Mouse (Mus musculus): Measurements from ENCODE around the gene Ccnl2.

Ccnl2 gene

DNA sequence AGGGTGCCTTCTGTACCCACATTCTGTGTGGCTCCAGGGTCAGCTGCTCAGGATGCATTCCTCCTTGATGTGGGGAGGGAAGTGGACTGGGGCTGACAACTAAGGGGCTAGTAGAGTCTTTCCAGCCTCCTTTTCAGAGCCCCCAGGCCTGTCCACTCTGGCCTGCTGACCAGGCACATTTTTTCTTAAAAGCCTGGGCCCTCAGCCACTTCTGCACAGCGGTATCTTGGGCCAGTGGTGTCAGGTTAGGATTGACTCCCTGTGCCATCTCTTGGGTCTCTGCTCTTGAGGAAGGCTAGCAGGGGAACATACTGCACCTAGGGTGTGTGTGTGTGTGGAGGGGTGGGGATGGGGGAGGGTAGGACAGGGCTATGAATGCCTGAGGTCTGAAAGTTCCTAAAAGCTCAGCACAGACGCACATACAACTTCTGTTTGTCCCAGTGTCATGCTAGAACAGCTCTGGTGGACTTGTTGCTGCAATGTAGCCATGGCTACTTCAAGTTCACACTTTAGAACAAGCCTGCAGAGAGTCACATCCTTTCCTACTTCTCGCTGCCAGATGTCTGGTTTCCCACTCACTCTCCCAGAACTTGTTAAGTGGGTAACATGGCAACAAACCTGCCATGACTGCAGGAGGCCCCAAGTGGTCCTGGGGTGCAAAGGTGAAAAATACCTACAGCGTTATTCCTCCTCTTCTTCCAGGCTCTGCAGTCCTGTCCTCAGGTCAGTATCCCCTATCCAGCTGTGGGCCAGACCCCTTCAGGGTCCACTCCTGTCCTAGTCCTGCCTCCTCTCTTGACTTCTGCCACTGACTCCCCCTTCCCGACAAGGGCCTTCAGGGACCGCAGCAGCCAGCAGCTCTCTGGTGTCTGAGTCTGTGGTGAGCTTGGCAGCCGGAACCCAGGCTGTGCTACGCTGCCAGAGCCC lies 28.1 kb downstream of the Ccnl2 start:
- DNase-seq: no peak

DNA sequence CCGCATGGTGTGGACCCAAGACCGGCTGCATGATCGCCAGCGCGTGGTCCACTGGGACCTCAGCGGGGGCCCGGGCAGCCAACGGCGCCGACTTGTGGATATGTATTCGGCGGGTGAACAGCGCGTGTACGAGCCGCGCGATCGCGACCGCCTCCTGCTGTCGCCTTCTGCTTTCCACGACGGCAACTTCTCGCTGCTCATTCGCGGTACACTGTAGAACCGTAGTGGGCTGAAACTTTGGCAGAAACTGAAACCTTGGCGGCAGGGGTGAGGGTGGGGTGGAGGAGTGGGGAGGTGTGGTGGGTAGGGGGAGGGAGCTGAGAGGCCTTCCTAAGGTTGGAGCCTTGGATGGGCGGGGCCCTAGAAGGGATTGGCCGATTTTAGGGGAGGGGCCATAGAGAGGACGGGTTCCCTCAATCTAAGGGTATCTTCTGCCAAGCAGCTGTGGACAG lies 28.7 kb downstream of the Ccnl2 start:
- DNase-seq: peak; percentile 70 to 78

DNA sequence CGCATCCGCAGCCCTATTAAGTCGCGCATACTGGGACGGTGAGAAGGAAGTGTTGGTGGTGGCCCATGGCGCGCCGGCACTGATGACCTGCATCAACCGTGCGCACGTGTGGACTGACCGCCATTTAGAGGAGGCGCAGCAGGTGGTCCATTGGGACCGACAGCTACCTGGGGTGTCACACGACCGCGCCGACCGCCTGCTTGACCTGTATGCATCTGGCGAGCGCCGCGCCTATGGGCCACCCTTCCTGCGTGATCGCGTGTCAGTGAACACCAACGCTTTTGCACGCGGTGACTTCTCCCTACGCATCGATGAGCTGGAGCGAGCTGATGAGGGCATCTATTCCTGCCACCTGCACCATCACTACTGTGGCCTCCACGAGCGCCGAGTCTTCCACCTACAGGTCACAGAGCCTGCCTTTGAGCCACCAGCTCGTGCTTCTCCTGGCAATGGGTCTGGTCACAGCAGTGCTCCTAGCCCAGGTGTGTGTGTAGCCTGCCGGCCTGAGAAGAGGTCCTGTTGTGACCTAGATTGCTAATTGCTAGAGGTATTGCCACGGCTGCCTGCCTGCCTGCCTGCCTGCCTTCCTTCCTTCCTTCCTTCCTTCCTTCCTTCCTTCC lies 29.5 kb downstream of the Ccnl2 start:
- no peak for DNase-seq

DNA sequence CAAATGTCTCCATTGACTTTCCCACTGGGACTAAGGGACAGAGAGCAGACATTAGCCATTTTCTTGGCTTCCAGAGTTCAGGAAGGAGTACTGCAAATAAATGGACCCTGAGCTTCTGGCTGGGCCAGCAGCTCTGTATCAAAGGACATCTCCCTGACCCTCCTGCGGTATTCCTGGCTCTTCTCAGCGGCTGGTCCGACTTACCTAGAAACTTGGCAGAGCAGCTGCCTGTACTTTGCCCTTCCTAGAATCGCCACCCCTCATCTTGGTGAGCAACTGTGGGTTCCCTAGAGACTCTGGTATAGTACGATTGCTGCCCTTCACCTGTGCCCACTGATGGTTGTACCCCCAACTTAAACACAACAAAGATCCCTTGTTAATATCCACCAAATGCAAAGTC lies 30.9 kb downstream of the Ccnl2 start:
- DNase-seq: peak; percentile 73 to 77

DNA sequence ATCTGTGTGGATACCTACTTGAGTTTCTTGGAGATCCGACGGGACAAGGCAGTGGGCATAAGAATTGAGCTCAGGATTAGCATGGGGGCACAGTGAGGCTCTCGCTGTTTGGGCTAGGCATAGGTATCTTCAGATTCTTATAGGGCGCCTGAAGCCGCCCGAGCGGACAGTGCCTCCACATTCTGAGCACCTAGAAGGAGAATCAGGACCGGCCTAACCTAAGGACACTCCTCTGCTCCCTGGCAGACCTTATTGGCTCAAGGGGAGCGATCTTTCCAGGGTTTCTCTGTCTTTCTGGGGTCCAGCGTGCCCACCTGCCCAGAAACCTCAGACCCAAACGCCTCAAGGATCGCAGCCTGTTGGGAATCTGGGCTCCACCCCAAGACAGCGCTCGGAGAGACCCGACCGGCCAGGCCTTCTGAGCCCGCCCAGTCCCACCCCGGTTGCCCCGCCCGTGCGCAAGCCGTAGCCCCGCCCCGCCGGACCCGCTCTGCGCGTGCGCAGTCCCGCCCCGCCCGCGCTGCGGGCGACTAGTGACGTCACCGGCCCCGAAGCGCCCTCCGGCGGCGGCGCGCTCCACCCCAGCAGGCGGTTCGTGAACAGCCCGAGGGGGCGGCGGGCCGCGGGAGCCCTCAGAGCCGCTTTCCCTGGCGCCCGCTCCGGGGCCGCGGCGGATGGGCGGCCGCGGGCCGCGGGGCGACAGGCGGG lies 34.7 kb downstream of the Ccnl2 start, which contains the start of gene Dvl1:
Gene Dvl1, plus strand, starts transcription at position 532 of the 708 bp plus-strand sequence.
- DNase-seq: peak; percentile 85 to 89

DNA sequence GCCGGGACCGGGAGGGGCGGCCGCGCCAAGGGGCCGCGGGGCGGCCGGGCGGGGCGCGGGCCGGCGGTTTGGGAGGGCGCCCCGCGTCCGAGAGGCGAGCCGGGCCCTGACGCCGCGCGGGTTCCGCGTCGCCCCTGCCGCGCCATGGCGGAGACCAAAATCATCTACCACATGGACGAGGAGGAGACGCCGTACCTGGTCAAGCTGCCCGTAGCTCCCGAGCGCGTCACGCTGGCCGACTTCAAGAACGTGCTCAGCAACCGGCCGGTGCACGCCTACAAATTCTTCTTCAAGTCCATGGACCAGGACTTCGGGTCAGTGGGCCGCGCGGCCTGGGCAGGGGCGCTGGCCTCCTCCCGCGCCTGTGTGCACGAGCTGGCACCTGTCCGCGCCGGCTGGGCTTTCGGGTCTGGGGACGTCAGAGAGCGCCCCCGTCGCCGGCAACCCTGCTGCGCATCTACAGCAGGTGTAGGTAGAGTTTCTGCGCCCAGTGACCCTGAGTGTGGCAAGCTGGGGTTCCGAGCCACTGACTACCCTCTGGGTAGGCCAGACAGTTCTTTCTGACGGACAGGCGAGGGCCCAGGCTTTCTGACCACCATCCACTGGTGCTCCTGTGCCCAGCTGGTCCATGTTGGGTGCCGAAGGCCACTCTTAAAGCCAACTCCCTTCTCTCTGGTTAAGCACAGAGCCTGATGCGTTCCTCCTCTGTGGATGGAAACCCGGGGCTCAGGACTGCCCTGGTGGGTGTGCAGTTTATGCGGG lies 35.5 kb downstream of the Ccnl2 start:
- DNase-seq: peak; percentile 62 to 69

DNA sequence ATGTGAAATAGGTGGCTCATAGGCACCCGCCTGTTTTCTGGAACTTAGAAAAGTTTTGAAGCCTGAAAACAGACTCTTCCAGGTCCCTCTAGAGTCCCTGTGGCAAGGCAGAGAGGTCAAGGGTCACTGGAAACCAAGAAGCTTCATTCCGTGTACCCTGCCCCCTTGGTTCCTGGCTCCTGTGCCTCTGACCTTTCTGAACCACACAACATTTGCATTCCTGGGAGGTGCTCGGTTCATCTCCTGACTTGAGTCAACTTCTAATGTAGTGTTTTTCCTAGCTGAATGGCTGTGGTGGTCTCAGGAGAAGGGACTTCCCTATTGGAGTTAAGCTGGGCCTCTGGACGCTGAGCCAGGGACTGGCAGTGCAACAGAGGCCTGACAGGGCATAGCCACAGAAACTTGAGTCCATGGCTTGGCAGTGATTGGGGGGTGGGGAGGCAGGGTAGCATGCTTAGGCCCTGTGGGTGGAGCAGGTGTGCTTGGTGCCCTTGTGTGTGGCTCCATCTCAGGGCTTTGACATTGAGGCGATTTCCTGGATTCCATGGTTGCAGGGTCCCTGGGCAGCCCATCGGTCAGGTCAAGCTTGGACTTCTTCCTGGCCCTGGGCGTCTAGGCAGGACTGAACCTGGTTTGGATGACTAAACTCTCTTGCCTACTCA lies 36.3 kb downstream of the Ccnl2 start:
- peak; percentile 77 to 82 for DNase-seq

DNA sequence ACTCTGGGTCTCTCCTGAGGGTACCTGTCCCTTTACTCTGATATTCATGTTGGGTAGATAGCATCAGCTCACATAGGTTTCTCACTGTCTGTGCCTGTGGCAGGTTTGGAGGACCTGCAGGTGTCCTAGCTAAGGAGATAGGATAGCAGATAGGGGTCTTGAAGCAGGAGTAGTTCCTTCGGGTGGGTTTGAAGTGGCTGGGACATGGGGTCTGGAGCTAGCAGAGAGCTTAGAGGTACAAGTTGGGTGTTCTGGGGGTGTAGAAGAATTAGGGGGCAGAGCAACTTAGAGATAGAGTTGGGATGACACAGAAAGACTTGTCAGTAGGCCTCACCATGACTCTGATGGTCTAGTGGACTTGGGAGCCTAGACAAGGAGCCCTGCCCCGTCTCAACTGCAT lies 37.1 kb downstream of the Ccnl2 start:
- DNase-seq: no peak

DNA sequence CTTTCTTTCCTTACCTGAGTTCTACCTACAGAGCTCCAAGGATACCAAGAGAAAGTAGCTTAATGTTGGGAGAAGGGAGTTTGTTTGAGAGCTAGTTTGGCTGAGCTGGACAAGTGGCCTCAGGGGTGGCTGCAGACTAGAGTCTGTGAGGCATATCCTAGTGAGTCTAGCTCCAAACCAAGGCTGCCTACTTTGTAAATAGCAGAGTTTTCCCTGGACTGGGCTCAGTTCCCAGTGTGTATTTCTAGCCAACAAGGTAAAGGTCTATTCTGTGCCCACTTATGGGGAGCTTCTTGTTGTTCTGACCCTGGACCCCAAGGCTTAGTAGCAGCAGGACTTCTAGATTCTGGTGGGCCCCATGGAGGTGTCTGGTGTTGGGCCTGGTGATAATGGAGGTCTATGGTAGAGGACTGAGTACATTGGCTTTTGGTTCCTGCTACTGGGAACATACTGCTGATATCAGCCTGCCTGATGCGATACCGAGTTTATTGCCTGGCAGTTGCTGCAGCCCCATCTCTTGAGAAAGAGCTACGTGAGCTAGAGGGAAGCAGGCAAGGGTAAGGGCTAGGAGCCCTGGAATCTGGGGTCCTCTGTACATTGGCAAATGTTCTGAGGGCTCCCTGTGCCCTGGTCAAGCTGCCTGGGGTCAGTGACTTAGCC lies 37.6 kb downstream of the Ccnl2 start:
- peak; percentile 61 to 68 for DNase-seq

DNA sequence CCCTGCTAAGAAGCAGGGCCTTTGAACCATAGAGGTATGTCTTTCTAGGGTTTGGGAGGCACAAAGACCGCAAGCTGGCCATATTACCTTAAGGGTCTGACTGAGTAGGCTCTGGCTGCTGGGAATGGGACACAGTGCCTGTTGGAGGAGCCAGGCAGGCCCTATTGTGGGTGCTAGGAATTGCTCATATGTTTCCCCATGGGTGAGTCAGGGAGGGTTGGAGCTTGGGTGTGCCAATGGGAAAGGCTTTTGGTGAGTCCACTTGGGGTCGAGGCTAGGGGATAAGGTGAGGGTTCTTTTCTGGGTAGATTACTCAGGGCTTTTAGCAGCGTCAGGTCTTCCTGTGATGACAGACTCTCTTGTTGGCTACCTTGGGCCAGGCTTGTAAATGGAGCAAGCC lies 39.1 kb downstream of the Ccnl2 start:
- no peak for DNase-seq

DNA sequence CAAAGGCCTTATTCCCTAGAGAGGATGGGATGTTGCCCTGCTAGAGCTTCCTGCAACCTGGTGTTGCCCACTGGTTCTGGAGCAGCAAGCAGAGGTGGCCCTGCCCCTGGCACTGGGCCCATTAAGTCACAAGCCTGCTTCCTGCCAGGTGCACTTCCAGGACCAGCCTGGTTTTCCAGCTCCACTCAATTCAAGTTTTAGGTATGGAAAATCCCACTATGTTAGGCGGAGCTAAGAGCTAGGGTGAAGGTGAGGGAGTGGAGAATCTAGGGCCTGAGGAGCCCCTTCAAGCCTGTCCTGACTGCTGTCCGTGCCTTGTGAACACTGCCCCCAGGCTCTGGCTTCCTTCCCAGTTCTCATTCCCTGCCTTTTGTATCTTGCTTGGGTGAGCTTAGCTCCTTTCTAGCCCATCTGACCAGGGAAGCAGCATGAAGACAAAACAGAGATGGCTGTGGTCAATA lies 39.7 kb downstream of the Ccnl2 start:
- peak; percentile 62 to 73 for DNase-seq

DNA sequence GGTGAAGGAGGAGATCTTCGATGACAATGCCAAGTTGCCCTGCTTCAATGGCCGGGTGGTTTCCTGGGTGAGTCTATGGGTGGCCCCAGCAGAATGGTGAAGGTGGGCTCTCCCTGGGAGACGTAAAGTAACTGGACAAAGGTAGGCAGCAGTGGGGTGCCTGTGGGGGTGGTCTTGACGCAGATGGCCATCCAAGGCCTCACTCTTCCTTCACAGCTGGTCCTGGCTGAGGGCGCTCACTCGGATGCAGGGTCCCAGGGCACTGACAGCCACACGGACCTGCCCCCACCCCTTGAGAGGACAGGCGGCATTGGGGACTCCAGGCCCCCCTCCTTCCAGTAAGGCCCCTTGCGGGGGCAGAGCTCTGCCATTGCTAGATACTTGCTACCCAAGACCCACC lies 41.1 kb downstream of the Ccnl2 start:
- no peak for DNase-seq

DNA sequence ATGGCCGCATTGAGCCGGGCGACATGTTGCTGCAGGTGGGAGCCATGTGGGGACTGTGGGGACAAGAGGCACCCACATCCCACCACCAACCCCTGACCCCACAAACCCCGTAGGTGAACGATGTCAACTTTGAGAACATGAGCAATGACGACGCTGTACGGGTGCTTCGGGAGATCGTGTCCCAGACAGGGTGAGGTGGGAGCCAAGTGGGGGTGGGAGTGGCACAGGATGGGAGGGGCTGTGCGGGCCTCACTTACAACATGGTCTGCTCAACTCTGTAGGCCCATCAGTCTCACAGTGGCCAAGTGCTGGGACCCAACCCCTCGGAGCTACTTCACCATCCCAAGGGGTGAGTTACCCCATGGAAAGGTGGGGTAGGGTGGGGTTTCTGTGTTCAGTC lies 42.7 kb downstream of the Ccnl2 start:
- no peak for DNase-seq

DNA sequence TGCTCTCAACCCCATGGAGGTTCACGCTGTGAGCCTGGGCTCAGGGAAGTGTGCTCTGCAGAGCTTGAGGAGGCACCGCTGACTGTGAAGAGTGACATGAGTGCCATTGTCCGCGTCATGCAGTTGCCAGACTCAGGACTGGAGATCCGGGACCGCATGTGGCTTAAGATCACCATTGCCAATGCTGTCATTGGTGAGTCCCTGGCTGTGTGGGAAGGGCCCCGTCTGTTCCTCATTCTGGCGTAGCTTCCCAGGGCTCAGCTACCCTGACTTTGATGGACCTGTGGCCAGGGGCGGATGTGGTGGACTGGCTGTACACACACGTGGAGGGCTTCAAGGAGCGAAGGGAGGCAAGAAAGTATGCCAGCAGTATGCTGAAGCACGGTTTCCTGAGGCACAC lies 43.8 kb downstream of the Ccnl2 start:
- no peak for DNase-seq

DNA sequence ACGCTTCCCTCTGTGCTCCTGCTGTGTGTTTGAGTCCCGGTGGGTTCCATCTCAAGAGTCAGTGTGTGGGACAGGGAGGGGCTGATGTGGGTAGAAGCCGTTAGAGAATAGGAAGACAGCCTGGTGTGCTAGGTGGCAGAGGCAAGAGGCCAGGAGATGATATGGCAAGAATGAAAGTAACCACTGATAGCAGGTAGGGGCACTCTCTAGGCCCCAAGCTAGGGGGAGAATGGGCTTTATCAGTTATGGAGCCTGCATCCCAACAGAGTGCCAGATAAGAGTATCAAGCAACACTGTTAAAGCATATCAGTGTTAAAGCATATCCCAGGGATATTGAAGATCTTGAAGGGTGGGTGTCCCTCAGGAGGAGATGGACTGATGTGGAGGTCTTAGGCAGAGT lies 44.6 kb downstream of the Ccnl2 start:
- DNase-seq: no peak

DNA sequence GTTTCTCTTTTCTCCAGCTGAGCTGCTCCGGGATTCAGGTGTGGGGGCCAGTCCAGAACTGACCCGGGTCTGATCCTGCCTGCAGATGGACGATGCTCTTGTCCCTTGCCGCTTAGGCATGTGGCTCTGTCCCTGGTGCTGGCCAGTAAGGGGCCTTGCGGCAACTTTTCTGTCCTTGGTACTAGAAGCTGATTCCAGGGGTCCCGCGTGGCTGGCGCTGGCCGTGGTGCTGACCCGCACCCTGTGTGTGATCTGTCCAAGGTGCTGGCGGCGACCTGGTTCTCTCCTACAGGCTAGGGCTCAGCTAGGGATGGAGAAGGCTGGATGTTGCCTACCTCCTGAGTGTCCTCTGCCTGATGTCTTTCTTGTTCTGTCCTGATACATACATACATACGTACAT lies 47.0 kb downstream of the Ccnl2 start:
- no peak for DNase-seq

DNA sequence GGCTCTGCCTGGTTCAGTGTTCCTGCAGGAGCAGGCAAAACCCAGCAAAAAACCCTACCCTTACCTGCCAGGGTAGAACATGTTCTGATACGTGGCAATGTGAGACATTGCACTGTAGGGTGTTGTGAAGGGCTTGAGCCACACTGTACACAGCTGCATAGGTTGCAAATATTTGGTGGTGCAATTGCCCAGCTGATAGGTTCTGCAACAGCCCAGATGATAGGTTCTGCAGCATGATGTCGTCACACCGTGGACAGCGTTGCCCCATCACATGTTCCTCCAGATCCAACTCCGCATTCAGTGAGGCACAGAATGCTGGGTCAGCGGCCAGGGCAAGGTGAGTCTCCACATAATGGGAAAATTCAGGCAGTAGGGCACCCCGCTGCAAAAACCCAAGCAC lies 49.5 kb downstream of the Ccnl2 start:
- DNase-seq: no peak

DNA sequence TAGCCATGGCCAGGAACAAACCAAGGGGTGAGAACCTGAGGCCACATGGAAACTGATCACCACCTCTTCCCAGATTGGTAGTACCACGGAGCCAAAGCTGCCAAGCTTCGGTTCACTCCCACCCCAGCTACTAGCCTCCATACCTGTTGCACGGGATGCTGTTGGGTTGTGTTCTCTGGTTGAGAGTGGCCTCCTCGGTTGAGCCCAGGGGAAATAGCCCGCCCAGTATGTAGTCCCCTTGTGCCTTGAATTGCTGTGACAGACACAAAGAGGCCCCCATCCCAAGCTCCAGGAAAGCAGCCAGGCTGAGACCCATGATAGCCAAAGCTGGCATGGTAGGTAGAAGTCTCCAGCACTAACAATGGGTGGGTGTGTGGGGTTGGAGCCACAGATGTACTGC lies 50.7 kb downstream of the Ccnl2 start, which contains the start of gene Tas1r3:
Gene Tas1r3, minus strand, starts transcription at position 362 of the 400 bp plus-strand sequence.
- DNase-seq: no peak

DNA sequence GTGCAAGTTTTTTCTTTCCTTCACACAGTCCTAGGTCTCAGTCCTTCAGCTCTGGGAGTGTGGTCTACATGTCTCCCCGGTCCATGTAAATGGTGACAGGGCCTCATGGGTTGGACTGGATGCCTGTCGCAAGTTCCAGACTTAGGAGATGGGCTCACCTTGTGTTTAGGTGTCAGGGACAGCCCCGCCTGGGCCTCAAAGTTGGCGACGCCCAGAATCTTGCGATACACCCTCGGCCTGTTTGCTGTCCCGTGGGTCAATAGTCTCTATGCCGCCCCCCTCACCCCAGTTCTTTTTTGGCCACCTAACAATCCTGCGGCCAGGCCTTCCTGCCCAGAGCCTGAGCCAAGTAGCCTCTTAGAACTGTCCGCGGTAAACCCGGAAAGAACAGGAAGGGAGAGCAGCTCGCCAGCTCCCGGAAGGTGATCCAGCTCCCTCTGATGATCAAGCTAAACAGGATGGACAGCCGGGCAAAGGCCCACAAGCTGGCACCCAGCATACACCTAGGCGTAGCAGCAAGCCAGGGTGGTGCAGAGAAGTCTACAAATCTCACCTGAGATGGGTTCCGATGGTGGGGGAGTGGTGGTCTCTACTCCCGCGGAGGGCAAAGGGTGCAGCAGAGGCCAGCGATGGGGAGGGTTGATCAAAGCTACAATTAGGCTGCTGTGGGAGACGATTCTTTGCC lies 56.5 kb downstream of the Ccnl2 start:
- peak in 1 of 2 experiments; percentile 52 for DNase-seq

DNA sequence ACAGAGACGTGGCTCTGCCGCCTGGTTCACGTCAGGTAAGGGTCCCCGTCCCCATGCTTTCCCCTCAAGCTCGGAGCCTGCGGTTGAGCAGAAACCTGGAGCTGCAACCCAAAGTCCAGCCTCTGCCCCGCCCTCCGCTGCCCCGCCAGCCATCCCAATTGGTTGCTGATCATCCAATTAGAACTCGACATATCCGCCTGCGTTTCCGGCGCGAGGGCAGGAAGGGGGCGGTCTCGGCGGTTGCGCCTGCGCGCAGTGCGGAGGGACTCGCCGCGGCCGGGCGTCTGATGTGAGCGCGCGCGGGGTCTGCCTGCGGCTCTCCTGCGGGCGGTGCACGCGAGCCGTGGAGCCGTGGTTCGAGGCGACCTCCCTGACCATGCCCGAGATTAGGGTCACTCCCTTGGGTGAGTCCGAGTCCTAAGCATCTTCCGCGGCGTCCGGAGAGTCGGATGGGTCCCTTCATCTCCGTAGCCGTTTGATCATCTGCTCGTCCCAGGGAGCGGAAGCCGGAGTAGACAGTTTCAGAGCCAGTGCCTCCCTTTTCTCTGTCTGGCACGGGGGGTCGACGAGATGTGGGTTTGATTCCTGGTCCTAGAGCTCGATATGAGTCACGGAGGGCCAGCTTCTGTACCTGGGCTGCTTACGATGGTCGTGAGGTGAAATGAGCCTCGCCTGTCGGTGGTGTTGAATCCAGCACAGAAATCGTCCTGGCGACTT lies 57.2 kb downstream of the Ccnl2 start, which contains the start of the genes Cptp and Ints11:
Gene Cptp, minus strand, starts transcription at position 124 of the 717 bp plus-strand sequence.
Gene Ints11, plus strand, starts transcription at position 230 of the 717 bp plus-strand sequence.
- DNase-seq: peak; percentile 97
